Mouse (Mus musculus): Measurements from ENCODE around the gene Pogk. TPM values are rescaled to one million over a fixed set of nuclear protein-coding genes. Genes with fewer than 3 reads are reported as not detected.

Pogk gene
- polyA plus RNA-seq, 1 experiment: 26.4 TPM

Other genes starting within 250 kb of the Pogk start
- 0.12 TPM in 1 of 2 replicates, not detected in the other for gene Mael, start 171.1 kb downstream of the Pogk start, polyA plus RNA-seq (2012; rRNA removed)
- gene Ildr2, start 155.7 kb downstream of the Pogk start, polyA plus RNA-seq (2012; rRNA removed): 35.0 and 37.6 TPM in 2 replicates
- 49.8 and 54.5 TPM in 2 replicates for gene Tada1, start 30.8 kb downstream of the Pogk start, polyA plus RNA-seq (2012; rRNA removed)
- not detected in 2 replicates for gene Gm4846, start 87.7 kb upstream of the Pogk start, polyA plus RNA-seq (2012; rRNA removed)
- gene Gm4847, start 237.8 kb upstream of the Pogk start, polyA plus RNA-seq (2012; rRNA removed): 0.06 TPM in 1 of 2 replicates, not detected in the other

Measured in frontal cortex, adult 2 months (tissue).